Mouse (Mus musculus) mature B cell (primary cell): ENCODE data around the gene Frat2.
"Not testable (repeated sequence)": the region's sequence is repeated elsewhere in the genome, so short reads cannot be mapped to it uniquely, and the experiment has no call there.

Experiments
- in situ Hi-C: fragments of 300-500 bp; cut with MboI; formaldehyde crosslinking; loops from 2 replicates; pipeline ENCODE4 v1.14.3; 2019

Gene Frat2

GRCm38 (mm10) chr19:41847992-41848851, at the start of gene Frat2:
Frat2 (minus strand) TSS chr19:41848132.
- in situ Hi-C loops, result no loop called here

GRCm38 (mm10) chr19:41896319-41896711, 48.4 kb upstream of the Frat2 start:
- in situ Hi-C loops, result no loop called here

- in situ Hi-C loops, result no loop called here
Measured at GRCm38 (mm10) chr19:41895460-41896318, 47.8 kb upstream of the Frat2 start, which contains the start of gene Rrp12. Rrp12 (minus strand) TSS chr19:41896173.

- in situ Hi-C loops, result no loop called here
Measured at GRCm38 (mm10) chr19:41894959-41895358, 47.0 kb upstream of the Frat2 start.

GRCm38 (mm10) chr19:41888191-41888590, 40.3 kb upstream of the Frat2 start:
- in situ Hi-C loops, result no loop called here

- in situ Hi-C loops, result no loop called here
Measured at GRCm38 (mm10) chr19:41883882-41884281, 36.0 kb upstream of the Frat2 start.

GRCm38 (mm10) chr19:41881842-41882241, 33.9 kb upstream of the Frat2 start:
- in situ Hi-C loops, result no loop called here

- in situ Hi-C loops, result no loop called here
Measured at GRCm38 (mm10) chr19:41874356-41874755, 26.4 kb upstream of the Frat2 start.

- in situ Hi-C loops, result no loop called here
Measured at GRCm38 (mm10) chr19:41872285-41872684, 24.4 kb upstream of the Frat2 start.

GRCm38 (mm10) chr19:41869946-41870345, 22.0 kb upstream of the Frat2 start:
- in situ Hi-C loops, result not testable (repeated sequence)

GRCm38 (mm10) chr19:41869296-41869695, 21.4 kb upstream of the Frat2 start:
- in situ Hi-C loops, result no loop called here

GRCm38 (mm10) chr19:41866707-41867106, 18.8 kb upstream of the Frat2 start:
- in situ Hi-C loops, result no loop called here

GRCm38 (mm10) chr19:41857816-41858310, 9.9 kb upstream of the Frat2 start:
- in situ Hi-C loops, result no loop called here

GRCm38 (mm10) chr19:41857086-41857762, 9.3 kb upstream of the Frat2 start:
- in situ Hi-C loops, result no loop called here

- in situ Hi-C loops, result no loop called here
Measured at GRCm38 (mm10) chr19:41852423-41852822, 4.5 kb upstream of the Frat2 start.

GRCm38 (mm10) chr19:41850719-41851543, 3.0 kb upstream of the Frat2 start:
- in situ Hi-C loops, result no loop called here

- in situ Hi-C loops, result no loop called here
Measured at GRCm38 (mm10) chr19:41850021-41850718, 2.2 kb upstream of the Frat2 start.

GRCm38 (mm10) chr19:41847614-41847991, 329 bp downstream of the Frat2 start:
- in situ Hi-C loops, result not testable (repeated sequence)

- in situ Hi-C loops, result no loop called here
Measured at GRCm38 (mm10) chr19:41847091-41847581, 796 bp downstream of the Frat2 start.
